In the genomic region with DNA sequence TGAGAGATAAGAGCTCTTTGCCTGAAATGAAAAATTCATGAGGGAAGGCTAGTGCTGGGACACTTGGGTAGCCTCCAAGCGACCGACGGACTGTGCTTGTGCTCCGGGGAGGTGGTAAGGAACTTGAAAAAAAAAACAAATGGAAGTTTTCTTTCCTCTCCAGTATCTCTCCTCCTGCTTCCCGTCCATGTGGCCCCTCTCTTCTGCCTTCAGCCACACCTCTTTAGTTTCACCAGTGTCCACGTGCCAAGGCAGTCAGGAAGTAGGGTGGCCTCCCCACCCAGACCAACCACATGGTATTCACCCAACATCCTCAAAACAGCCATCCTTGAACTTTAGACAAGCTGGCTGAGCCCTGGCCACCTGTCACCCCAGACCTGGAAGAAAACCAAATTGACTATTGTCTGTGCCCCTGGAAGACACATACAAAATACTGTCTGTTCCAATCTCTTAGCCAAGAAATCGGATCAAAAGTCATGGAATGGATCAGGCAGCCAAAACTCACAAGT, we compare ENCODE assay signal across 11 mouse cellular contexts. TPM values are rescaled to one million over a fixed set of nuclear protein-coding genes. Genes with fewer than 3 reads are reported as not detected.
DNase-seq lines count a peak whose midpoint lies in the region; ATAC-seq and TF ChIP-seq lines count a peak whose summit lies in the region.
"Had no signal": no experiment of that assay in that cellular context is flagged by ENCODE, and none has a peak within 500 bp of the region (broad histone marks: within the 10 kb centered on the region; RNA-seq: fewer than 3 reads in every experiment).

No protein-coding gene starts in this region.

- peak overlapping the region; percentile 10 for H3K27ac ChIP-seq in liver, adult 2 months (replicated peaks; ENCODE audit: insufficient read depth, low read depth, low read length)
- no peak overlapping the region for H3K27ac ChIP-seq in liver, embryonic 12.5 days
- H3K27ac ChIP-seq: forebrain, embryonic 13.5 days; hindbrain, embryonic 15.5 days; liver, embryonic 15.5 days had no signal

- no peak for TF ChIP-seq POLR2A in liver, adult 2 months (IDR thresholded peaks at IDR 0.05; ENCODE audit: extremely low read depth, insufficient read depth, low read length)

- DNase-seq in cerebellum, postnatal 10 days, result peak; percentile 57 to 69
- no peak for DNase-seq in cerebellum, adult 18-20 months
- peak; percentile 94 for DNase-seq in liver, adult 2 months (ENCODE audit: extremely low read depth, low read depth, low spot score)
- DNase-seq in frontal cortex, postnatal 36 days (ENCODE audit: low spot score in 2 of 2), result no peak
- no peak for DNase-seq in spleen, postnatal 14 days (ENCODE audit: low spot score in 2 of 2)

- H3K36me3 ChIP-seq in liver, adult 2 months (ENCODE audit: control insufficient read depth, insufficient read depth, low read length), result no peaks in the 10 kb centered on the region
- no peaks in the 10 kb centered on the region for H3K36me3 ChIP-seq in liver, embryonic 12.5 days
- H3K36me3 ChIP-seq: hindbrain, embryonic 15.5 days; liver, embryonic 15.5 days had no signal

- WGBS in liver, adult 2 months, result 5% methylated on average over 7 of the region's 7 CpGs
- 51% methylated on average over 7 of the region's 7 CpGs for WGBS in liver, embryonic 12.5 days (ENCODE audit: insufficient replicate concordance)

- H3K27me3 ChIP-seq in liver, adult 2 months (ENCODE audit: control insufficient read depth, insufficient read depth, low read length), result no peaks in the 10 kb centered on the region
- peaks cover 23% of the 10 kb centered on the region for H3K27me3 ChIP-seq in liver, embryonic 12.5 days (replicated peaks)
- H3K27me3 ChIP-seq: forebrain, embryonic 13.5 days; hindbrain, embryonic 15.5 days had no signal

- H3K79me2 ChIP-seq in liver, adult 2 months (ENCODE audit: control insufficient read depth, insufficient read depth, low read length), result no peaks in the 10 kb centered on the region

- no peak for TF ChIP-seq CTCF in liver, adult 2 months (IDR thresholded peaks at IDR 0.05; ENCODE audit: low read depth, low read length)

- no peak overlapping the region for H3K4me2 ChIP-seq in liver, embryonic 12.5 days
- H3K4me2 ChIP-seq: forebrain, embryonic 13.5 days; hindbrain, embryonic 15.5 days; liver, embryonic 15.5 days had no signal

- no peak overlapping the region for H3K4me3 ChIP-seq in liver, adult 2 months (ENCODE audit: insufficient read depth, low read depth, low read length)
- no peak overlapping the region for H3K4me3 ChIP-seq in liver, embryonic 12.5 days
- H3K4me3 ChIP-seq: forebrain, embryonic 13.5 days; hindbrain, embryonic 15.5 days; liver, embryonic 15.5 days had no signal

- ATAC-seq in liver, embryonic 12.5 days, result no peak
- ATAC-seq in hematopoietic stem cell, adult 5-6 weeks (replicated peaks in 1 of 2; ENCODE audit: insufficient read depth in 1 of 2, low FRiP score in 2 of 2, low TSS enrichment in 1 of 2, low read depth in 1 of 2, poor library complexity in 2 of 2, severe bottlenecking in 2 of 2), result peak; percentile 40 to 48; a peak in 3 of 4 replicates
- ATAC-seq in megakaryocyte, adult 5-6 weeks (ENCODE audit: poor library complexity, severe bottlenecking), result peak; percentile 75

- H3K4me1 ChIP-seq in liver, adult 2 months (ENCODE audit: control insufficient read depth, insufficient read depth, low read length), result peaks cover 10% of the 10 kb centered on the region
- peaks cover 11% of the 10 kb centered on the region for H3K4me1 ChIP-seq in liver, embryonic 12.5 days

- H3K9me3 ChIP-seq in liver, embryonic 12.5 days (replicated peaks), result no peaks in the 10 kb centered on the region
- H3K9me3 ChIP-seq: forebrain, embryonic 13.5 days; hindbrain, embryonic 15.5 days; liver, embryonic 15.5 days had no signal

- H3K9ac ChIP-seq in liver, adult 2 months (ENCODE audit: low read depth, low read length), result no peak overlapping the region
- H3K9ac ChIP-seq in liver, embryonic 12.5 days, result no peak overlapping the region
- H3K9ac ChIP-seq: forebrain, embryonic 13.5 days; hindbrain, embryonic 15.5 days; liver, embryonic 15.5 days had no signal

RNA-seq across cellular contexts. Expression of a gene that starts 25.1 kb away (rescaled TPM):
- total RNA-seq in liver, adult 2 months (2014; rRNA removed), result 51.2 and 95.1 TPM in 2 replicates
- polyA plus RNA-seq in liver, adult 2 months (2012; rRNA removed), result 46.4 and 99.1 TPM in 2 replicates
- polyA plus RNA-seq in liver, embryonic 12.5 days (2016; fragmentation: Nextera tagmentation; extraction: Ambion mirVana), result 9.6 and 10.5 TPM in 2 replicates
- total RNA-seq in hematopoietic stem cell, adult 5-6 weeks (2017), result 39.1 and 45.4 TPM in 2 replicates
- total RNA-seq in megakaryocyte, adult 5-6 weeks (2015), result 41.5 and 45.2 TPM in 2 replicates
- 26.3 and 28.5 TPM in 2 replicates for total RNA-seq in megakaryocyte, adult 5-6 weeks (2017)

Comparison
In these comparisons a context has a peak if more than half of its experiments do, and no peak if none do; other contexts are left out.
1. DNase-seq: peak in cerebellum, postnatal 10 days (2 of 2) and liver, adult 2 months (single experiment); none in cerebellum, adult 18-20 months (0 of 2), frontal cortex, postnatal 36 days (0 of 2) and spleen, postnatal 14 days (0 of 2).